Mouse (Mus musculus): ENCODE data around the gene Cmip.

DNA sequence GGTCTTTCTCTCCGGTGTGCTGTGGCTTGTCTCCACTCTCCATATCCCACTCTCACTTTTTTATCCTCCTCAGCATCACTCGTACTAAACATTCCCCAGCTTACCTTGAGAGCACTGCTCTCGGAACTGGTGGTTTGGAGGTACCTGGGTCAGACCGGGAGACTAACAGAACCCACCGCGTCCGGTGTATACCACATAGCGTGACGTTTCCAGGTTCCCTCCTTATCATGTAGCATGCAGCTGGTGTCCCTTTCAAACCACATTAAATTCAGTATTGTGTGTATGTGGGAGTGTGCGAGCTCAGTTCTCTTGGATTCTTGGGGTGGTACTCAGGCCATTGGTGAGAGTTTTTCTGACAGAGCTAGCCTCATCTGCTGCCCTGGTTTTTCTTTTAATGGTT lies 21.4 kb downstream of the Cmip start:
- no peak for TF ChIP-seq CTCF (conservative IDR thresholded peaks at IDR 0.05; ENCODE audit: insufficient read depth, insufficient read length, low read depth, low read length)
- no peak for TF ChIP-seq POLR2A (IDR thresholded peaks at IDR 0.05; ENCODE audit: low read depth, low read length)
